Mouse (Mus musculus) ovary, adult 18-20 months (tissue): ENCODE results near the gene Uqcrfs1.

Experiments used
- DNase-seq: peaks from one replicate; pipeline ENCODE4 v3.0.0; 2022; ENCODE audit warnings: low spot score, mixed read lengths

Uqcrfs1 gene

GRCm38 (mm10) chr13:30544856-30545604 lies at the start of gene Uqcrfs1:
Uqcrfs1 (minus strand) TSS chr13:30545362.
- peak; percentile 93 for DNase-seq

GRCm38 (mm10) chr13:30585786-30586185 lies 40.6 kb upstream of the Uqcrfs1 start:
- no peak for DNase-seq

GRCm38 (mm10) chr13:30582541-30582940 lies 37.4 kb upstream of the Uqcrfs1 start:
- DNase-seq = no peak

- no peak for DNase-seq
Measured at GRCm38 (mm10) chr13:30578806-30579205, 33.6 kb upstream of the Uqcrfs1 start.

- no peak for DNase-seq
Measured at GRCm38 (mm10) chr13:30576819-30577218, 31.7 kb upstream of the Uqcrfs1 start.

GRCm38 (mm10) chr13:30572971-30573370 lies 27.8 kb upstream of the Uqcrfs1 start:
- no peak for DNase-seq

- no peak for DNase-seq
Measured at GRCm38 (mm10) chr13:30570182-30570581, 25.0 kb upstream of the Uqcrfs1 start.

- no peak for DNase-seq
Measured at GRCm38 (mm10) chr13:30567571-30567970, 22.4 kb upstream of the Uqcrfs1 start.

- no peak for DNase-seq
Measured at GRCm38 (mm10) chr13:30566767-30567166, 21.6 kb upstream of the Uqcrfs1 start.

- no peak for DNase-seq
Measured at GRCm38 (mm10) chr13:30560603-30561002, 15.4 kb upstream of the Uqcrfs1 start.

- no peak for DNase-seq
Measured at GRCm38 (mm10) chr13:30560052-30560451, 14.9 kb upstream of the Uqcrfs1 start.

- no peak for DNase-seq
Measured at GRCm38 (mm10) chr13:30557751-30558150, 12.6 kb upstream of the Uqcrfs1 start.

- no peak for DNase-seq
Measured at GRCm38 (mm10) chr13:30553051-30553587, 8.0 kb upstream of the Uqcrfs1 start.

- no peak for DNase-seq
Measured at GRCm38 (mm10) chr13:30549339-30549738, 4.2 kb upstream of the Uqcrfs1 start.

GRCm38 (mm10) chr13:30548835-30549234 lies 3.7 kb upstream of the Uqcrfs1 start:
- DNase-seq = peak; percentile 26

GRCm38 (mm10) chr13:30530761-30531160 lies 14.4 kb downstream of the Uqcrfs1 start:
- DNase-seq = peak; percentile 10

- DNase-seq = no peak
Measured at GRCm38 (mm10) chr13:30524961-30525360, 20.2 kb downstream of the Uqcrfs1 start.

- DNase-seq = no peak
Measured at GRCm38 (mm10) chr13:30523971-30524370, 21.2 kb downstream of the Uqcrfs1 start.

- DNase-seq = no peak
Measured at GRCm38 (mm10) chr13:30523246-30523891, 21.8 kb downstream of the Uqcrfs1 start.

GRCm38 (mm10) chr13:30521282-30521902 lies 23.8 kb downstream of the Uqcrfs1 start:
- no peak for DNase-seq

GRCm38 (mm10) chr13:30518191-30518590 lies 27.0 kb downstream of the Uqcrfs1 start:
- no peak for DNase-seq

- no peak for DNase-seq
Measured at GRCm38 (mm10) chr13:30507651-30508050, 37.5 kb downstream of the Uqcrfs1 start.
